Mouse (Mus musculus) CH12.LX (cell line): ENCODE results near the gene Cebpzos. TPM values are rescaled to one million over a fixed set of nuclear protein-coding genes. Genes with fewer than 3 reads are reported as not detected.

Experiments used
- DNase-seq: peaks from one replicate; pipeline ENCODE4 v3.0.0-alpha.2; 2013; ENCODE audit errors: extremely low read depth
- H3K27ac ChIP-seq: 2 replicates; pipeline ENCODE4 v1.5.1; 2012; ENCODE audit warnings: low read depth, mild to moderate bottlenecking, control low read depth, moderate library complexity; ENCODE audit not compliant: insufficient read depth
- H3K27me3 ChIP-seq: replicated peaks from 2 replicates; pipeline ENCODE3; 2012; ENCODE audit warnings: inconsistent platforms
- H3K36me3 ChIP-seq, 2 experiments: replicated peaks in 1 of 2; 2 replicates each; pipeline versions ENCODE3 to v1.6.1; 2012; ENCODE audit warnings: inconsistent platforms in 1 of 2, low read length in 1 of 2, mild to moderate bottlenecking in 1 of 2, mixed read lengths in 1 of 2, moderate library complexity in 1 of 2; ENCODE audit not compliant: control insufficient read depth in 1 of 2, insufficient read depth in 1 of 2
- H3K4me1 ChIP-seq, 2 experiments: 2 replicates each; pipeline ENCODE4 v1.6.1; 2012; ENCODE audit warnings: inconsistent platforms in 1 of 2, moderate library complexity in 1 of 2; ENCODE audit not compliant: insufficient read depth in 2 of 2, control insufficient read depth in 1 of 2
- H3K4me2 ChIP-seq: 2 replicates; pipeline ENCODE4 v1.6.1; 2012; ENCODE audit warnings: low read depth, mild to moderate bottlenecking, control low read depth; ENCODE audit not compliant: poor library complexity, insufficient read depth, severe bottlenecking
- H3K4me3 ChIP-seq, 3 experiments: fragments of 150-350 bp in 1 of 3; sonication (generic) in 1 of 3; replicated peaks in 1 of 3; 2 replicates each; pipeline versions ENCODE3 to v1.5.1; 2011 to 2012; ENCODE audit warnings: low read depth in 2 of 3, low read length in 2 of 3, mild to moderate bottlenecking in 2 of 3, moderate library complexity in 2 of 3, control low read depth in 1 of 3, improper control_type of control experiment in 1 of 3, inconsistent platforms in 1 of 3, mixed read lengths in 1 of 3; ENCODE audit not compliant: poor library complexity in 1 of 3
- H3K79me2 ChIP-seq: replicated peaks from 2 replicates; pipeline ENCODE4 v1.6.1; 2012; ENCODE audit warnings: mild to moderate bottlenecking, moderate library complexity; ENCODE audit not compliant: control insufficient read depth, poor library complexity, insufficient read depth, severe bottlenecking; ENCODE audit errors: extremely low read depth
- H3K9ac ChIP-seq: 2 replicates; pipeline ENCODE4 v1.6.1; 2012; ENCODE audit warnings: low read depth, mild to moderate bottlenecking, control low read depth, moderate library complexity; ENCODE audit not compliant: insufficient read depth
- H3K9me3 ChIP-seq: replicated peaks from 2 replicates; pipeline ENCODE3; 2012; ENCODE audit warnings: low read length, inconsistent platforms, mixed read lengths
- BHLHE40 ChIP-seq: IDR thresholded peaks from 2 replicates; pipeline ENCODE4 v1.6.1; 2011; ENCODE audit warnings: mild to moderate bottlenecking, low read depth, low read length, improper control_type of control experiment
- CHD1 ChIP-seq: IDR thresholded peaks from 2 replicates; pipeline ENCODE4 v1.6.1; 2012; ENCODE audit warnings: low read depth, low read length, improper control_type of control experiment, inconsistent platforms
- CHD2 ChIP-seq: IDR thresholded peaks from 2 replicates; pipeline ENCODE4 v1.6.1; 2011; ENCODE audit warnings: low read length, improper control_type of control experiment
- CTCF ChIP-seq, 2 experiments: IDR thresholded peaks in 1 of 2; conservative IDR thresholded peaks in 1 of 2; 2 replicates each; pipeline ENCODE4 v1.5.1; 2011 to 2012; ENCODE audit warnings: low read depth in 2 of 2, low read length in 2 of 2, improper control_type of control experiment in 1 of 2, inconsistent platforms in 1 of 2, mild to moderate bottlenecking in 1 of 2, moderate library complexity in 1 of 2
- ELF1 ChIP-seq: IDR thresholded peaks from 2 replicates; pipeline ENCODE4 v1.6.1; 2014; ENCODE audit warnings: low read depth, mild to moderate bottlenecking, inconsistent platforms, low read length, improper control_type of control experiment
- EP300 ChIP-seq: IDR thresholded peaks from 2 replicates; pipeline ENCODE4 v1.6.1; 2011; ENCODE audit warnings: low read length, improper control_type of control experiment
- GABPA ChIP-seq: IDR thresholded peaks from 2 replicates; pipeline ENCODE4 v1.6.1; 2012; ENCODE audit warnings: low read depth, low read length, improper control_type of control experiment, inconsistent platforms; ENCODE audit not compliant: insufficient replicate concordance
- IRF4 ChIP-seq: IDR thresholded peaks from 2 replicates; pipeline ENCODE4 v1.6.1; 2014; ENCODE audit warnings: low read depth, mild to moderate bottlenecking, inconsistent platforms, low read length, improper control_type of control experiment
- JUND ChIP-seq: conservative IDR thresholded peaks from 2 replicates; pipeline ENCODE4 v1.6.1; 2011; ENCODE audit warnings: low read depth, low read length, improper control_type of control experiment
- KAT2A ChIP-seq: IDR thresholded peaks from 2 replicates; pipeline ENCODE4 v1.6.1; 2012; ENCODE audit warnings: low read length, improper control_type of control experiment, inconsistent platforms; ENCODE audit not compliant: insufficient replicate concordance
- MAX ChIP-seq: IDR thresholded peaks from 2 replicates; pipeline ENCODE4 v1.6.1; 2011; ENCODE audit warnings: low read length, improper control_type of control experiment
- MXI1 ChIP-seq: IDR thresholded peaks from 2 replicates; pipeline ENCODE4 v1.6.1; 2011; ENCODE audit warnings: mild to moderate bottlenecking, low read depth, low read length, improper control_type of control experiment
- MYC ChIP-seq: IDR thresholded peaks from 2 replicates; pipeline ENCODE4 v1.6.1; 2011; ENCODE audit warnings: low read depth, mild to moderate bottlenecking, improper control_type of control experiment, low read length
- NELFE ChIP-seq: IDR thresholded peaks from 2 replicates; pipeline ENCODE4 v1.6.1; 2011; ENCODE audit warnings: low read depth, low read length, improper control_type of control experiment
- PAX5 ChIP-seq: IDR thresholded peaks from 2 replicates; pipeline ENCODE4 v1.6.1; 2012; ENCODE audit warnings: low read length, inconsistent platforms, mixed read lengths
- POLR2AphosphoS2 ChIP-seq: IDR thresholded peaks from 2 replicates; pipeline ENCODE4 v1.6.1; 2011; ENCODE audit warnings: low read depth, low read length, improper control_type of control experiment
- RAD21 ChIP-seq: IDR thresholded peaks from 2 replicates; pipeline ENCODE4 v1.6.1; 2011; ENCODE audit warnings: low read depth, mild to moderate bottlenecking, low read length, improper control_type of control experiment, moderate library complexity
- SIN3A ChIP-seq: IDR thresholded peaks from 2 replicates; pipeline ENCODE4 v1.6.1; 2012; ENCODE audit warnings: low read length, improper control_type of control experiment, inconsistent platforms
- SMC3 ChIP-seq: IDR thresholded peaks from 2 replicates; pipeline ENCODE4 v1.6.1; 2011; ENCODE audit warnings: low read depth, low read length, improper control_type of control experiment
- TCF12 ChIP-seq: IDR thresholded peaks from 2 replicates; pipeline ENCODE4 v1.6.1; 2014; ENCODE audit warnings: low read depth, mild to moderate bottlenecking, inconsistent platforms, low read length, improper control_type of control experiment
- USF1 ChIP-seq: IDR thresholded peaks from 2 replicates; pipeline ENCODE4 v1.6.1; 2014; ENCODE audit warnings: low read depth, mild to moderate bottlenecking, inconsistent platforms, low read length, improper control_type of control experiment
- USF2 ChIP-seq: conservative IDR thresholded peaks from 2 replicates; pipeline ENCODE4 v1.6.1; 2011; ENCODE audit warnings: low read depth, low read length, improper control_type of control experiment
- ZC3H11A ChIP-seq: IDR thresholded peaks from 2 replicates; pipeline ENCODE4 v1.6.1; 2012; ENCODE audit warnings: low read depth, mild to moderate bottlenecking, inconsistent platforms, low read length, improper control_type of control experiment
- dilution Hi-C: fragments of 300-500 bp; cut with MboI; formaldehyde crosslinking; loops from 2 replicates; pipeline ENCODE4 v1.14.3; 2020; ENCODE audit warnings: low sequenced_read_pairs; ENCODE audit not compliant: extremely low pct_unique_long_range_greater_than_20kb, extremely low pct_ligation_motif_present
- in situ Hi-C: fragments of 300-500 bp; cut with MboI; formaldehyde crosslinking; loops from 3 replicates; pipeline ENCODE4 v1.14.3; 2019; ENCODE audit warnings: low sequenced_read_pairs, low pct_ligation_motif_present, low pct_unique_long_range_greater_than_20kb, mixed read lengths
- polyA plus RNA-seq: library from polyadenylated mRNA; unstranded; fragments of >175 nt; gene quantifications from 2 replicates; pipeline ENCODE4 v1.2.1, GENCODE M21; 2012; ENCODE audit warnings: low read depth; ENCODE audit not compliant: insufficient read length
- total RNA-seq, 2 experiments: library from RNA; depleted of rRNA; stranded (reverse); fragments of 300-350 nt in 1 of 2; fragments of >200 nt in 1 of 2; gene quantifications; 2 replicates each; pipeline ENCODE4 v1.2.3; 2012 to 2014

The Cebpzos gene
- total and polyA plus RNA-seq, 3 experiments, result 29.9 to 63.7 (median 34.8) TPM

GRCm38 (mm10) chr17:78959473-78959872, 43.2 kb downstream of the Cebpzos start:
- peaks cover 0 to 5% of the 10 kb centered on the region in 2 experiments; a peak in 2 of 4 replicates for H3K4me1 ChIP-seq
- no peaks in the 10 kb centered on the region for H3K27me3 ChIP-seq
- H3K4me3 ChIP-seq, result no peak overlapping the region
- H3K9me3 ChIP-seq, result no peaks in the 10 kb centered on the region
- in situ Hi-C loops, result no loop called here
- H3K36me3 ChIP-seq, result no peaks in the 10 kb centered on the region
- H3K27ac ChIP-seq, result no peak overlapping the region
- H3K9ac ChIP-seq, result no peak overlapping the region
- peak overlapping the region; percentile 50; the same call in 1 of the 2 replicates for H3K4me2 ChIP-seq
- dilution Hi-C loops, result no loop called here
- no peak for DNase-seq
- TF ChIP-seq SMC3 (peak; percentile 47), ZC3H11A (no peak), ELF1 (no peak), CHD1 (no peak), BHLHE40 (no peak), TCF12 (no peak), SIN3A (no peak), USF1 (no peak), RAD21 (peak; percentile 68), EP300 (no peak), PAX5 (no peak), CTCF (conservative IDR thresholded peaks at IDR 0.05 in 1 of 2, IDR thresholded peaks at IDR 0.05 in 1 of 2; ENCODE audit: low read depth in 2 of 2, low read length in 2 of 2) (peak; percentile 17 to 63; a peak in 2 of 4 replicates), MXI1 (no peak)
- H3K79me2 ChIP-seq, result no peaks in the 10 kb centered on the region

- no peaks in the 10 kb centered on the region for H3K79me2 ChIP-seq
- dilution Hi-C loops, result no loop called here
- in situ Hi-C loops, result no loop called here
- no peak for TF ChIP-seq JUND
- TF ChIP-seq MYC, result no peak
- TF ChIP-seq CHD2, result no peak
- no peak for TF ChIP-seq GABPA
- TF ChIP-seq TCF12, result no peak
- no peak for TF ChIP-seq MAX
- no peak for TF ChIP-seq CHD1
- TF ChIP-seq ELF1, result no peak
- TF ChIP-seq EP300, result no peak
- no peak for TF ChIP-seq USF2
- TF ChIP-seq PAX5, result no peak
- TF ChIP-seq NELFE, result no peak
- TF ChIP-seq POLR2AphosphoS2, result no peak
- no peak for TF ChIP-seq SIN3A
- no peak for TF ChIP-seq KAT2A
- TF ChIP-seq IRF4, result no peak
- TF ChIP-seq USF1, result no peak
- TF ChIP-seq, all 38 proteins: peak for 0
- Histone ChIP-seq H3K4me3 (no peak overlapping the region), H3K36me3 (no peaks in the 10 kb centered on the region), H3K27me3 (no peaks in the 10 kb centered on the region), H3K4me2 (no peak overlapping the region), H3K9ac (no peak overlapping the region), H3K27ac (no peak overlapping the region), H3K4me1 (peaks cover 0 to 3% of the 10 kb centered on the region in 2 experiments; a peak in 1 of 4 replicates), H3K9me3 (no peaks in the 10 kb centered on the region)
- no peak for DNase-seq
Observed at GRCm38 (mm10) chr17:78964387-78964786, 48.1 kb downstream of the Cebpzos start.
